ENCODE assay signal across 12 mouse cellular contexts in genomic region chr9:32722969-32723368, GRCm38 (mm10).
"Had no signal": no experiment of that assay in that cellular context is flagged by ENCODE, and none has a peak within 500 bp of the region (broad histone marks: within the 10 kb centered on the region; RNA-seq: fewer than 3 reads in every experiment).

No protein-coding gene starts in this region.

- H3K9ac ChIP-seq: limb, embryonic 15.5 days; liver, embryonic 12.5 days; lung, embryonic 15.5 days; midbrain, embryonic 13.5 days; neural tube, embryonic 12.5 days; stomach, embryonic 15.5 days had no signal

- H3K36me3 ChIP-seq: limb, embryonic 15.5 days; liver, embryonic 12.5 days; midbrain, embryonic 13.5 days; neural tube, embryonic 12.5 days; stomach, embryonic 15.5 days had no signal

- H3K4me2 ChIP-seq: limb, embryonic 15.5 days; liver, embryonic 12.5 days; lung, embryonic 15.5 days; midbrain, embryonic 13.5 days; neural tube, embryonic 12.5 days; stomach, embryonic 15.5 days had no signal

- H3K27ac ChIP-seq: left cerebral cortex, adult 2 months; limb, embryonic 15.5 days; liver, embryonic 12.5 days; lung, embryonic 15.5 days; midbrain, embryonic 13.5 days; neural tube, embryonic 12.5 days; stomach, embryonic 15.5 days had no signal

- H3K9me3 ChIP-seq: limb, embryonic 15.5 days; liver, embryonic 12.5 days; lung, embryonic 15.5 days; midbrain, embryonic 13.5 days; neural tube, embryonic 12.5 days; stomach, embryonic 15.5 days had no signal

- ATAC-seq: intestine, postnatal 0 days; liver, embryonic 12.5 days; midbrain, embryonic 13.5 days had no signal

- H3K4me3 ChIP-seq: left cerebral cortex, adult 2 months; limb, embryonic 15.5 days; liver, embryonic 12.5 days; lung, embryonic 15.5 days; midbrain, embryonic 13.5 days; neural tube, embryonic 12.5 days; stomach, embryonic 15.5 days had no signal

- H3K4me1 ChIP-seq: midbrain, embryonic 13.5 days had no signal

- H3K27me3 ChIP-seq: limb, embryonic 15.5 days; liver, embryonic 12.5 days; lung, embryonic 15.5 days; stomach, embryonic 15.5 days had no signal

- DNase-seq: kidney, adult 8-10 months; kidney, postnatal 25 days; spleen, adult 18-20 months; thymus, postnatal 25 days had no signal
